Mouse (Mus musculus) hindbrain, embryonic 11.5 days (tissue): ENCODE measurements at regions not wholly inside any gene's neighbourhood (a gene's known extent, or its start where the extent isn't known, plus 50 kb on each side); places are given as distances from the start of the nearest gene placed in this dataset.

Experiments
- ATAC-seq: fragments of 200-750 bp; cut with Nextera tagmentation; 2 replicates; pipeline ENCODE4 v1.8.0; 2017; ENCODE audit warnings: mild to moderate bottlenecking, moderate TSS enrichment, moderate library complexity; ENCODE audit not compliant: low FRiP score
- DNase-seq: peaks from one replicate; pipeline ENCODE4 v3.0.0-alpha.2; 2015; ENCODE audit warnings: low spot score
- H3K27ac ChIP-seq: fragments of 300-500 bp; sonication (generic); 2 replicates; pipeline ENCODE4 v1.5.1; 2014; ENCODE audit warnings: mild to moderate bottlenecking, low read depth, low read length
- H3K27me3 ChIP-seq: fragments of 300-500 bp; sonication (generic); 2 replicates; pipeline ENCODE4 v1.6.1; 2014; ENCODE audit warnings: mild to moderate bottlenecking, low read length, moderate library complexity, mixed read lengths; ENCODE audit not compliant: control insufficient read depth, insufficient read depth
- H3K36me3 ChIP-seq: fragments of 300-500 bp; sonication (generic); 2 replicates; pipeline ENCODE4 v1.6.1; 2014; ENCODE audit warnings: mild to moderate bottlenecking, low read length, moderate library complexity, mixed read lengths; ENCODE audit not compliant: control insufficient read depth, insufficient read depth
- H3K4me1 ChIP-seq: fragments of 300-500 bp; sonication (generic); replicated peaks from 2 replicates; pipeline ENCODE4 v1.6.1; 2014; ENCODE audit warnings: low read length, mixed read lengths; ENCODE audit not compliant: control insufficient read depth, insufficient read depth
- H3K4me2 ChIP-seq: fragments of 300-500 bp; sonication (generic); replicated peaks from 2 replicates; pipeline ENCODE4 v1.6.1; 2014; ENCODE audit warnings: mild to moderate bottlenecking, low read depth, low read length
- H3K4me3 ChIP-seq: fragments of 300-500 bp; sonication (generic); 2 replicates; pipeline ENCODE4 v1.5.1; 2014; ENCODE audit warnings: low read depth, low read length
- H3K9ac ChIP-seq: fragments of 300-500 bp; sonication (generic); 2 replicates; pipeline ENCODE4 v1.6.1; 2014; ENCODE audit warnings: low read depth, low read length
- H3K9me3 ChIP-seq: fragments of 300-500 bp; sonication (generic); 2 replicates; pipeline ENCODE4 v1.6.1; 2016; ENCODE audit warnings: low read length; ENCODE audit not compliant: control insufficient read depth
- WGBS: fragments of 180-500 bp; shearing (Covaris S2); extraction: QIAGEN DNeasy Blood & Tissue Kit; methylation state at CpG from one replicate; pipeline ENCODE4 v1.1.7; 2014; 5-methylcytosine and 5-hydroxymethylcytosine counted together

DNA sequence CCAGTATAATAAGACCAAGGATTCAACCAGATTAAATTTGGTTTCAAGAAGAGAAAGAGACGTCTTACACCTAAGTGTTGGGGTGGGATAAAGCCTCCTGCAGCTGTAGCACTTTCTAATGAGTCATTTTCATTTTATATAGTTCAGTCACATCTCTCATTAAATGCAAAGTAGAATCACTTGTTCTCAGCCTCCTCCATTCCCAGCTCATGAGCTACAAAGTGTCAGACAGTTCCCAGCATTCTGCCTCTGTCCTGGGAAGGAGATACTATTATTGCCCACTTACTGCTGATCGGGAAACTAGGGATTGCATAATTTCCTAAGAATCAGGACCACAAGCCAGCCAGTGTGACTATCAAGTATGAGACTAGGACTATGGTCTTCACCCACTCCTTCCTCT, 158.9 kb downstream of the Tph2 start:
- Histone ChIP-seq H3K4me2 (no peak overlapping the region), H3K4me1 (no peaks in the 10 kb centered on the region), H3K9me3 (no peaks in the 10 kb centered on the region), H3K9ac (no peak overlapping the region), H3K27me3 (no peaks in the 10 kb centered on the region), H3K27ac (no peak overlapping the region), H3K4me3 (no peak overlapping the region), H3K36me3 (no peaks in the 10 kb centered on the region)
- DNase-seq (no peak), ATAC-seq (no peak)
- 80% methylated on average over 2 of the region's 2 CpGs for WGBS

DNA sequence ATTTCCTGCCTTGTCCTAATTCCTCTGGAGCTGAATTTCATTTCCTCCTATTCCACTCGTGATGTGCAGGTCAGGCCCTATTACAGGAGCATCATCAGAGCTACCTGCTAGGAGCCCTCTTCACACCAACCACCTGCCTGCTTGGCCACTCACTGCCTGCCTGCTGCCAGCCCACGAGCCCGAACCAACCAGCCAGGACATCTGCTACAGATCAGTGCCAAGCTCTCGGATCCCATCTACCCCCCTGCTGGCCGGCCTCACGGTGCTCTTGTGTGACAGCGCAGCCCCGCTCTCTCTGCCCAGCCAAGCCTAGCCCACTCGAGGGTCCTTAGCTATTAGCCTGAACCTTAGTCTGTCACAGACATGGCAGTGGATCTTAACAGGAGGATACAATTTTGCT, 165.4 kb downstream of the Tph2 start:
- H3K4me1 ChIP-seq = no peaks in the 10 kb centered on the region
- H3K27me3 ChIP-seq = no peaks in the 10 kb centered on the region
- no peak overlapping the region for H3K27ac ChIP-seq
- ATAC-seq = no peak
- no peak overlapping the region for H3K4me3 ChIP-seq
- no peaks in the 10 kb centered on the region for H3K9me3 ChIP-seq
- H3K36me3 ChIP-seq = no peaks in the 10 kb centered on the region
- 72% methylated on average over 9 of the region's 9 CpGs for WGBS
- H3K9ac ChIP-seq = no peak overlapping the region
- DNase-seq = no peak
- H3K4me2 ChIP-seq = no peak overlapping the region

DNA sequence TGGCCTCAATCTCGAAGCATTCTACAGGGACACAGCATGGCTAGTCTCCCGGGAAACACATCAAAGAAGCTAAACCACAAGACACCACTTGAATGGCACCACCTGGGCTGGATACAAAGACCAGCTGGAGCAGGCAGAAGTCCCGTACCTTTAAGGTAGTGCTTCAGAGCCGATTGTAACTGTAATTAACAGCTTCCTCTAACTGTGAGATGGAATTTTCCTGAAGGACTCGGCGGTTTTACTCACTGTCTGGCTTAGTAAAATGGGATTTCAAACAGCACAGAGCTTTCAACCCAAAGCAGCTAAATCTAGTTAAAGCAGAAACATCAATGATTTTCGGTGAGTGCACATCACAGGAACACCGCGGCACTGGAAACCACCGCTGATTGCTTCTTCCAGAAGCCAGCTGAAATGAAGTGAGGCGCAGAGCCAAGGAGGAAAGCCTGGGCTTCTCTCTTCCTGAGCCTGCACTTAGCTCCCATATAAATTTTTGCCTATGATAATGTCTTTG, 171.3 kb downstream of the Tph2 start:
- H3K4me3 ChIP-seq = no peak overlapping the region
- no peaks in the 10 kb centered on the region for H3K36me3 ChIP-seq
- WGBS = 29% methylated on average over 11 of the region's 11 CpGs
- no peaks in the 10 kb centered on the region for H3K9me3 ChIP-seq
- DNase-seq (peak; percentile 7), ATAC-seq (no peak)
- 0 out of 2 replicates have a peak overlapping the region, but pooled peaks have one; percentile 6 for H3K4me2 ChIP-seq
- H3K4me1 ChIP-seq = no peaks in the 10 kb centered on the region
- H3K9ac ChIP-seq = no peak overlapping the region
- no peaks in the 10 kb centered on the region for H3K27me3 ChIP-seq
- H3K27ac ChIP-seq = no peak overlapping the region

DNA sequence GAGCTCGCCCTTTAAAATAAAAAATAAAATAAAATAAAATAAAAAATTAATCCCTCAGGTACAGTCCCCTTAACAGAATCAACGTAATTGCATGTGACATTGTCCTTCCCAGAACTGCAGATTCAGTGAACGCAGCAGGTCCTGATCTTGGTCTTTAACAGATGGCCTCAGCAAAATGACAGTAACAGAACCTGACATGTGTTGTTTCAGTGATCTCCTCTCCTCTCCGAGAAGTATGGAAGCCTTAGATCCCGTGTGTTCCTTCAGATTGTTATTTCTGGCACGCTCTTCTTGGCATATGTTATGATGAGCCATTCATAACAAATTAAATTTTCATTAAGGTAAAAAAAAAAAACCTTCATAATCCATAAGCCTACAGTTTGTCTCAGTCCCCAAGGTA, 171.9 kb downstream of the Tph2 start:
- Histone ChIP-seq H3K27me3 (no peaks in the 10 kb centered on the region), H3K4me2 (no peak overlapping the region), H3K36me3 (no peaks in the 10 kb centered on the region), H3K9me3 (no peaks in the 10 kb centered on the region), H3K4me1 (no peaks in the 10 kb centered on the region), H3K27ac (no peak overlapping the region), H3K4me3 (no peak overlapping the region), H3K9ac (no peak overlapping the region)
- 77% methylated on average over 6 of the region's 6 CpGs for WGBS
- ATAC-seq = no peak
- DNase-seq = no peak

DNA sequence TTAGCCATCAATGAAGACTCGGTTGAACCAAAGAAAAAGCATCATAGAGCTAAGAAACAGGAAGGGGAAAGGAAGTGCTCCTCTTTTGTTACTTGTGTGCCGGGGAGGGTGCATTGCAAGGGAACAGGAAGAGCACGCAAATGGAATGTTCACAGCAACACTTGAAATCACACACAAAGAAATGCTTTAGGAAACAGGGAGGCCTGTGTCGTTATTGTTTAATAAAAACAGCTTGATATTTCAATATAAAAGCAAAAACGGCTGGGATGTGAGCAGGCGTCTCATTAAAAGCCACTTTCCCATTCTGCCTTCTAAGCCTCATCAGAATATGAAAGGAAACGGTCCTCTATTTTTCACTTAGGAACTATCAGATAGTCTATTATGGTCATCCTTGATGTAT, 172.5 kb downstream of the Tph2 start:
- H3K36me3 ChIP-seq = no peaks in the 10 kb centered on the region
- 67% methylated on average over 7 of the region's 7 CpGs for WGBS
- H3K4me2 ChIP-seq = no peak overlapping the region
- H3K27ac ChIP-seq = no peak overlapping the region
- no peaks in the 10 kb centered on the region for H3K9me3 ChIP-seq
- no peaks in the 10 kb centered on the region for H3K27me3 ChIP-seq
- ATAC-seq (no peak), DNase-seq (no peak)
- H3K4me1 ChIP-seq = no peaks in the 10 kb centered on the region
- no peak overlapping the region for H3K9ac ChIP-seq
- H3K4me3 ChIP-seq = no peak overlapping the region

DNA sequence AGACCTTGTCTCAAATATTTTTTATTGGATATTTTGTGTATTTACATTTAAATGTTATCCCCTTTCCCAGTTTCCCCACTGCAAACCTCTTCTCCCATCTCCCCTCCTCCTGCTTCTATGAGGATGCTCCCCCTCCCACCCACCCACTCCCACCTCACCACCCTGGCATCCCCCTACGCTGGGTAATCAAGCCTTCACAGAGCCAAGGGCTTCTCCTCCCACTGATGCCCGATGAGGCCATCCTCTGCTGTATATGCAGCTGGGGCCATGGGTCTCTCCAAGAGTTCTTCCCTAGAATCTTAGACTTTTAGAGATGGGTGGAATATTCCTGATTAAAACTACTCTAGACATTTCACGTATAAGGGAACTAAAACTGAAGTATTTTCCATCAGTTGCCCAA, 172.9 kb downstream of the Tph2 start:
- DNase-seq = no peak
- H3K9ac ChIP-seq = no peak overlapping the region
- no peak for ATAC-seq
- H3K4me1 ChIP-seq = no peaks in the 10 kb centered on the region
- no peaks in the 10 kb centered on the region for H3K36me3 ChIP-seq
- no peak overlapping the region for H3K4me3 ChIP-seq
- H3K4me2 ChIP-seq = no peak overlapping the region
- H3K27ac ChIP-seq = no peak overlapping the region
- H3K27me3 ChIP-seq = no peaks in the 10 kb centered on the region
- H3K9me3 ChIP-seq = no peaks in the 10 kb centered on the region
- 85% methylated on average over 3 of the region's 3 CpGs for WGBS

DNA sequence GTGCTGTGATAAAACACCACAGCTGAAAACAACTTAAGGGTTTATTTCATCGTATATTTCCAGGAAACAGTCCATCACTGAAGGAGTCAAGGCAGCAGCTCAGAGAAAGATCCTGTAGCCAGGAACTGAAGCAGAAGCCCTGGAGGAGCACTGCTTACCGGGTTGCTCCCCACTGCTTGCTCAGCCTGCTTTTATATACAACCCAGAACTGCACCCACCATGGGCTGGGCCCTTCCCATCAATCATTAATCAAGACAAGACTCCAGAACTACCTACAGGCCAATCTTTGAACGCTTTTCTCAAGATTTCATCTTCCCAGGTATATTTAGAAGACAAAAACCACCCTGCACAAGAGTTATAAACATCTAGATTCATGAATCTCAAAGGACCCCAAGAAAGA, 188.4 kb downstream of the Tph2 start:
- Histone ChIP-seq H3K4me3 (no peak overlapping the region), H3K4me2 (no peak overlapping the region), H3K4me1 (no peaks in the 10 kb centered on the region), H3K36me3 (no peaks in the 10 kb centered on the region), H3K27ac (no peak overlapping the region), H3K9me3 (no peaks in the 10 kb centered on the region), H3K27me3 (no peaks in the 10 kb centered on the region), H3K9ac (no peak overlapping the region)
- DNase-seq (no peak), ATAC-seq (no peak)
- WGBS = 68% methylated on average over 3 of the region's 3 CpGs

DNA sequence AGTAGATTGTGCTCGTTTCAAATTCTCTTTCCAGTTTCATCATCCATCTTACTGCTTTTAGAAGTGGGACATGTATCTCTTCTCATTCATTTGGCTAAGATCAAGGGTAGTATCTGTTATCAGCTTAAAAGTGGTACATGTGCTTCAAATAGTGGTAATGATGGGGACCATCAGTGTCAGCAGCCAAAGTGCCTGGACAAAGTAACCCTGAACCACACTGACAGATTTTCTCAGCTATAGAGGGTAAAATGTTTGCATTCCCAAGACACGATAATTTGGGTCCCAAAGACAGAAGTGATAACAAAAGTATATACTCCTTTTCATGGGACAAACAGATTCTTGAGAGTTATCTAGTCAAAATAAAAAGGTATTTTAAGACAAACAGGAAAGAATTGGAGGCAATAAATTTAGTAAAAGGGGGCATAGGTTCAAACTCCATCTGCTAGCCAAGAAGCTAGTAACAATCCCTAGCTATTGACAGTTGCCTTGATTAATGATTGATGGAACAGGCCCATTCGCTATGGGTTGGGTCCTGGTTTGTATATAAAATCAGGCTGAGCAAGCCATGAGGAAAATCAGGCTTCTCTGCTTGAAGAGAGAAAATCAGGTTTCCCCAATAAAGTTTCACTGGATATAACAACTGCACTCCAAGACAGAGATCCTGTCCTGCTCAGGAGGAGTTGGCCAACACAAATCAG, 189.5 kb downstream of the Tph2 start:
- H3K27me3 ChIP-seq = no peaks in the 10 kb centered on the region
- DNase-seq (no peak), ATAC-seq (no peak)
- no peak overlapping the region for H3K27ac ChIP-seq
- no peak overlapping the region for H3K4me3 ChIP-seq
- no peaks in the 10 kb centered on the region for H3K4me1 ChIP-seq
- H3K9ac ChIP-seq = no peak overlapping the region
- no peaks in the 10 kb centered on the region for H3K9me3 ChIP-seq
- H3K36me3 ChIP-seq = no peaks in the 10 kb centered on the region
- H3K4me2 ChIP-seq = no peak overlapping the region
- 72% methylated on average over 3 of the region's 3 CpGs for WGBS

DNA sequence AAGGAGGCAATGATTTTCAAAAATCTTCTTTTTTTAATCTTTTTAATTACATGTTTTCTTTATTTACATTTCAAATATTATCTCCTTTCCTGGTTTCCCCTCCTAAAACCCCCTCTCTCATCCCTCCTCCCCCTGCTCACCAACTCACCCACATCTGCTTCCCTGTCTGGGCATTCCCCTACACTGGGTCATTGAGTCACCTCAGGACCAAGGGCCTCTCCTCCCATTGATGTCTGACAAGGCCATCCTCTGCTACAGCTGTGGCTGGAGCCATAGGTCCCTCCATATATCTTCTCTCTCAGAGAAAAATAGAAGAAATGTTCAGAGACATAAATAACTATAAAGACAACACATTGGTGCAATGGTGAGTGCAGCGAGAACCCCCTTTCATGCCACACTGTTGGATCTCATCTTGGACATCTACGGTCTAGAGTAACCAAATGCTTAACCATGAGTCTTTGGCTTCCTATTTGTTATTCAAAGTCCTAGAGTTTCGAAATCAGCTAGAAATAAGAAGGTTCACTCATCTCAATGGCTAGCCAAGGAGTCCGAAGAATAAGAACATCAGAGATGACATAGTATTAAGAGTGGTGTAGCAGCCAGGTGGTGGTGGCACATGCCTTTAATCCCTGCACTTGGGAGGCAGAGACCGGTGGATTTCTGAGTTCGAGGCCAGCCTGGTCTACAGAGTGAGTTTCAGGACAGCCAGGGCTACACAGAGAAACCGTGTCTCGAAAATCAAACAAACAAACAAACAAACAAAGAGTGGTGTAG, 186.5 kb upstream of the Trhde start:
- no peaks in the 10 kb centered on the region for H3K4me1 ChIP-seq
- no peak overlapping the region for H3K4me2 ChIP-seq
- no peak overlapping the region for H3K27ac ChIP-seq
- no peak overlapping the region for H3K9ac ChIP-seq
- no peaks in the 10 kb centered on the region for H3K9me3 ChIP-seq
- H3K27me3 ChIP-seq = no peaks in the 10 kb centered on the region
- 89% methylated on average over 8 of the region's 8 CpGs for WGBS
- DNase-seq (no peak), ATAC-seq (no peak)
- H3K4me3 ChIP-seq = no peak overlapping the region
- no peaks in the 10 kb centered on the region for H3K36me3 ChIP-seq
